Mouse (Mus musculus) lung, embryonic 16.5 days (tissue): ENCODE measurements at regions not wholly inside any gene's neighbourhood (a gene's known extent, or its start where the extent isn't known, plus 50 kb on each side); places are given as distances from the start of the nearest gene placed in this dataset.
A peak's percentile ranks its signal among the peaks of the same experiment; 100 is the strongest.

Experiments used
- ATAC-seq: fragments of 200-750 bp; cut with Nextera tagmentation; 2 replicates; pipeline ENCODE4 v1.8.0; 2017; ENCODE audit warnings: low read depth, mild to moderate bottlenecking, moderate library complexity
- H3K27ac ChIP-seq: fragments of 300-500 bp; sonication (generic); 2 replicates; pipeline ENCODE4 v1.5.1; 2014; ENCODE audit warnings: mild to moderate bottlenecking, control low read depth, low read length
- H3K27me3 ChIP-seq: fragments of 300-500 bp; sonication (generic); 2 replicates; pipeline ENCODE4 v1.6.1; 2014; ENCODE audit warnings: low read depth, low read length, mixed read lengths; ENCODE audit not compliant: control insufficient read depth, insufficient read depth
- H3K36me3 ChIP-seq: fragments of 300-500 bp; sonication (generic); 2 replicates; pipeline ENCODE4 v1.6.1; 2014; ENCODE audit warnings: low read length; ENCODE audit not compliant: control insufficient read depth, insufficient read depth
- H3K4me1 ChIP-seq: fragments of 300-500 bp; sonication (generic); replicated peaks from 2 replicates; pipeline ENCODE4 v1.6.1; 2014; ENCODE audit warnings: low read length, mixed read lengths; ENCODE audit not compliant: control insufficient read depth, insufficient read depth
- H3K4me2 ChIP-seq: fragments of 300-500 bp; sonication (generic); 2 replicates; pipeline ENCODE4 v1.6.1; 2014; ENCODE audit warnings: low read depth, low read length, control low read depth
- H3K4me3 ChIP-seq: fragments of 300-500 bp; sonication (generic); 2 replicates; pipeline ENCODE4 v1.5.1; 2014; ENCODE audit warnings: mild to moderate bottlenecking, low read length, control low read depth
- H3K9ac ChIP-seq: fragments of 300-500 bp; sonication (generic); 2 replicates; pipeline ENCODE4 v1.6.1; 2014; ENCODE audit warnings: low read length, control low read depth
- H3K9me3 ChIP-seq: fragments of 300-500 bp; sonication (generic); 2 replicates; pipeline ENCODE4 v1.6.1; 2016; ENCODE audit warnings: low read length; ENCODE audit not compliant: control insufficient read depth
- whole genome bisulfite sequencing: fragments of 180-500 bp; shearing (Covaris S2); extraction: QIAGEN DNeasy Blood & Tissue Kit; methylation state at CpG from one replicate; pipeline ENCODE4 v1.1.7; 2014; 5-methylcytosine and 5-hydroxymethylcytosine counted together

- H3K27me3 ChIP-seq = no peaks in the 10 kb centered on the region
- H3K4me3 ChIP-seq = no peak overlapping the region
These were observed 671.2 kb upstream of the Gm38303 start for GRCm38 (mm10) chr3:11006531-11007269.

GRCm38 (mm10) chr3:10978968-10979367 is 643.5 kb upstream of the Gm38303 start:
- no peak overlapping the region for H3K9ac ChIP-seq
- no peaks in the 10 kb centered on the region for H3K4me1 ChIP-seq
- H3K9me3 ChIP-seq = no peaks in the 10 kb centered on the region
- H3K27me3 ChIP-seq = no peaks in the 10 kb centered on the region
- H3K4me2 ChIP-seq = no peak overlapping the region
- no peak for ATAC-seq
- H3K4me3 ChIP-seq = no peak overlapping the region
- no peak overlapping the region for H3K27ac ChIP-seq
- H3K36me3 ChIP-seq = no peaks in the 10 kb centered on the region

More at GRCm38 (mm10) chr3:11006531-11007269, 671.2 kb upstream of the Gm38303 start:
- no peaks in the 10 kb centered on the region for H3K36me3 ChIP-seq
- no peak for ATAC-seq
- H3K4me1 ChIP-seq = no peaks in the 10 kb centered on the region
- 73% methylated on average over 2 of the region's 2 CpGs for WGBS
- H3K4me2 ChIP-seq = no peak overlapping the region
- H3K9me3 ChIP-seq = no peaks in the 10 kb centered on the region
- no peak overlapping the region for H3K27ac ChIP-seq
- no peak overlapping the region for H3K9ac ChIP-seq

- 82% methylated on average over 3 of the region's 3 CpGs for WGBS
- no peak overlapping the region for H3K4me3 ChIP-seq
- no peaks in the 10 kb centered on the region for H3K36me3 ChIP-seq
- H3K9me3 ChIP-seq = no peaks in the 10 kb centered on the region
- H3K27ac ChIP-seq = no peak overlapping the region
- no peak overlapping the region for H3K4me2 ChIP-seq
- no peak overlapping the region for H3K9ac ChIP-seq
- H3K4me1 ChIP-seq = no peaks in the 10 kb centered on the region
- H3K27me3 ChIP-seq = no peaks in the 10 kb centered on the region
- ATAC-seq = no peak
These were observed 638.9 kb upstream of the Gm38303 start for GRCm38 (mm10) chr3:10974429-10974828.

GRCm38 (mm10) chr3:10952583-10952982 is 617.1 kb upstream of the Gm38303 start:
- H3K36me3 ChIP-seq = no peaks in the 10 kb centered on the region
- H3K4me3 ChIP-seq = no peak overlapping the region
- H3K27me3 ChIP-seq = no peaks in the 10 kb centered on the region
- no peak overlapping the region for H3K9ac ChIP-seq
- H3K4me1 ChIP-seq = no peaks in the 10 kb centered on the region
- H3K9me3 ChIP-seq = no peaks in the 10 kb centered on the region
- ATAC-seq = peak; percentile 71
- H3K4me2 ChIP-seq = no peak overlapping the region
- 50% methylated on average over 1 of the region's 1 CpGs for WGBS
- H3K27ac ChIP-seq = no peak overlapping the region

- Histone ChIP-seq H3K4me3 (no peak overlapping the region), H3K9me3 (no peaks in the 10 kb centered on the region), H3K9ac (no peak overlapping the region), H3K27ac (no peak overlapping the region), H3K4me2 (no peak overlapping the region), H3K36me3 (no peaks in the 10 kb centered on the region), H3K4me1 (no peaks in the 10 kb centered on the region), H3K27me3 (no peaks in the 10 kb centered on the region)
- no peak for ATAC-seq
- WGBS = 84% methylated on average over 3 of the region's 3 CpGs
These were observed 581.6 kb upstream of the Gm38303 start for GRCm38 (mm10) chr3:10917056-10917455.

GRCm38 (mm10) chr3:10891981-10892380 is 556.5 kb upstream of the Gm38303 start:
- Histone ChIP-seq H3K4me1 (no peaks in the 10 kb centered on the region), H3K9ac (no peak overlapping the region), H3K27ac (no peak overlapping the region), H3K27me3 (no peaks in the 10 kb centered on the region), H3K36me3 (no peaks in the 10 kb centered on the region), H3K4me2 (no peak overlapping the region), H3K9me3 (no peaks in the 10 kb centered on the region), H3K4me3 (no peak overlapping the region)
- ATAC-seq = no peak
- 73% methylated on average over 2 of the region's 2 CpGs for WGBS
